Mouse (Mus musculus): ENCODE results near the gene Spout1. TPM values are rescaled to one million over a fixed set of nuclear protein-coding genes. Genes with fewer than 3 reads are reported as not detected.
"Not testable (repeated sequence)": the region's sequence is repeated elsewhere in the genome, so short reads cannot be mapped to it uniquely, and the experiment has no call there.

The Spout1 gene
- polyA plus RNA-seq, 1 experiment from 2014 or later: 41.8 TPM

GRCm38 (mm10) chr2:30185276-30185675, 7.0 kb upstream of the Spout1 start:
- no peak for TF ChIP-seq CTCF (IDR thresholded peaks at IDR 0.05; ENCODE audit: low read depth)
- Histone ChIP-seq H3K36me3 (ENCODE audit: insufficient read depth, low read length) (no peaks in the 10 kb centered on the region), H3K4me2 (ENCODE audit: low read length) (no peak overlapping the region), H3K27ac (no peak overlapping the region), H3K4me1 (replicated peaks; ENCODE audit: insufficient read depth, low read length) (no peaks in the 10 kb centered on the region), H3K9ac (ENCODE audit: low read depth, low read length) (no peak overlapping the region), H3K4me3 (replicated peaks; ENCODE audit: low read depth, low read length) (no peak overlapping the region), H3K9me3 (replicated peaks; ENCODE audit: low read length) (no peaks in the 10 kb centered on the region), H3K27me3 (ENCODE audit: insufficient read depth, low read length) (no peaks in the 10 kb centered on the region)
- 93% methylated on average over 6 of the region's 6 CpGs for WGBS
- DNase-seq (ENCODE audit: low spot score) (no peak), ATAC-seq (replicated peaks; ENCODE audit: low FRiP score, low read depth) (no peak; the same call in 1 of the 2 replicates)

GRCm38 (mm10) chr2:30183721-30184120, 5.5 kb upstream of the Spout1 start:
- H3K27ac ChIP-seq: no peak overlapping the region
- DNase-seq (ENCODE audit: low spot score): no peak
- no peak overlapping the region for H3K9ac ChIP-seq (ENCODE audit: low read depth, low read length)
- no peak for TF ChIP-seq CTCF (IDR thresholded peaks at IDR 0.05; ENCODE audit: low read depth)
- ATAC-seq (replicated peaks; ENCODE audit: low FRiP score, low read depth): peak; percentile 78
- no peaks in the 10 kb centered on the region for H3K27me3 ChIP-seq (ENCODE audit: insufficient read depth, low read length)
- H3K4me3 ChIP-seq (replicated peaks; ENCODE audit: low read depth, low read length): no peak overlapping the region
- WGBS: 69% methylated on average over 3 of the region's 3 CpGs
- H3K4me2 ChIP-seq (ENCODE audit: low read length): no peak overlapping the region
- no peaks in the 10 kb centered on the region for H3K36me3 ChIP-seq (ENCODE audit: insufficient read depth, low read length)
- no peaks in the 10 kb centered on the region for H3K9me3 ChIP-seq (replicated peaks; ENCODE audit: low read length)
- H3K4me1 ChIP-seq (replicated peaks; ENCODE audit: insufficient read depth, low read length): no peaks in the 10 kb centered on the region

GRCm38 (mm10) chr2:30182424-30182823, 4.2 kb upstream of the Spout1 start:
- no peaks in the 10 kb centered on the region for H3K27me3 ChIP-seq (ENCODE audit: insufficient read depth, low read length)
- H3K36me3 ChIP-seq (ENCODE audit: insufficient read depth, low read length): no peaks in the 10 kb centered on the region
- DNase-seq (ENCODE audit: low spot score): no peak
- ATAC-seq (replicated peaks; ENCODE audit: low FRiP score, low read depth): no peak
- no peak overlapping the region for H3K27ac ChIP-seq
- H3K4me3 ChIP-seq (replicated peaks; ENCODE audit: low read depth, low read length): no peak overlapping the region
- H3K4me1 ChIP-seq (replicated peaks; ENCODE audit: insufficient read depth, low read length): peaks cover 5% of the 10 kb centered on the region
- no peak overlapping the region for H3K4me2 ChIP-seq (ENCODE audit: low read length)
- WGBS: 84% methylated on average over 2 of the region's 2 CpGs
- no peak for TF ChIP-seq CTCF (IDR thresholded peaks at IDR 0.05; ENCODE audit: low read depth)
- no peak overlapping the region for H3K9ac ChIP-seq (ENCODE audit: low read depth, low read length)
- H3K9me3 ChIP-seq (replicated peaks; ENCODE audit: low read length): no peaks in the 10 kb centered on the region

- H3K9ac ChIP-seq (ENCODE audit: low read depth, low read length); DNase-seq (ENCODE audit: low spot score); H3K4me1 ChIP-seq (replicated peaks; ENCODE audit: insufficient read depth, low read length); H3K9me3 ChIP-seq (replicated peaks; ENCODE audit: low read length); ATAC-seq (replicated peaks; ENCODE audit: low FRiP score, low read depth); H3K27me3 ChIP-seq (ENCODE audit: insufficient read depth, low read length); H3K27ac ChIP-seq: not testable (repeated sequence)
- H3K4me3 ChIP-seq (replicated peaks; ENCODE audit: low read depth, low read length): peak overlapping the region; percentile 65
- peak; percentile 23; the same call in 1 of the 2 replicates for TF ChIP-seq CTCF (IDR thresholded peaks at IDR 0.05; ENCODE audit: low read depth)
- H3K36me3 ChIP-seq (ENCODE audit: insufficient read depth, low read length): peaks cover 23% of the 10 kb centered on the region
- peak overlapping the region; percentile 84 for H3K4me2 ChIP-seq (ENCODE audit: low read length)
- 49% methylated on average over 7 of the region's 7 CpGs for WGBS
Observed at GRCm38 (mm10) chr2:30178711-30179110, 452 bp upstream of the Spout1 start.

GRCm38 (mm10) chr2:30176561-30176960, 1.7 kb downstream of the Spout1 start:
- 100% methylated on average over 2 of the region's 2 CpGs for WGBS

GRCm38 (mm10) chr2:30175897-30176296, 2.4 kb downstream of the Spout1 start:
- Histone ChIP-seq H3K27ac (no peak overlapping the region), H3K9me3 (replicated peaks; ENCODE audit: low read length) (no peaks in the 10 kb centered on the region)
- no peak for DNase-seq (ENCODE audit: low spot score)

More at GRCm38 (mm10) chr2:30176561-30176960, 1.7 kb downstream of the Spout1 start:
- no peak overlapping the region for H3K27ac ChIP-seq
- no peak overlapping the region for H3K4me3 ChIP-seq (replicated peaks; ENCODE audit: low read depth, low read length)
- peaks cover 31% of the 10 kb centered on the region for H3K36me3 ChIP-seq (ENCODE audit: insufficient read depth, low read length)
- TF ChIP-seq CTCF (IDR thresholded peaks at IDR 0.05; ENCODE audit: low read depth): no peak
- no peak for ATAC-seq (replicated peaks; ENCODE audit: low FRiP score, low read depth)
- H3K4me2 ChIP-seq (ENCODE audit: low read length): no peak overlapping the region
- H3K27me3 ChIP-seq (ENCODE audit: insufficient read depth, low read length): no peaks in the 10 kb centered on the region
- peaks cover 15% of the 10 kb centered on the region for H3K4me1 ChIP-seq (replicated peaks; ENCODE audit: insufficient read depth, low read length)
- H3K9ac ChIP-seq (ENCODE audit: low read depth, low read length): no peak overlapping the region
- H3K9me3 ChIP-seq (replicated peaks; ENCODE audit: low read length): no peaks in the 10 kb centered on the region
- DNase-seq (ENCODE audit: low spot score): no peak

More at GRCm38 (mm10) chr2:30175897-30176296, 2.4 kb downstream of the Spout1 start:
- peaks cover 31% of the 10 kb centered on the region for H3K36me3 ChIP-seq (ENCODE audit: insufficient read depth, low read length)
- H3K9ac ChIP-seq (ENCODE audit: low read depth, low read length): no peak overlapping the region
- H3K27me3 ChIP-seq (ENCODE audit: insufficient read depth, low read length): no peaks in the 10 kb centered on the region
- 91% methylated on average over 8 of the region's 8 CpGs for WGBS
- H3K4me1 ChIP-seq (replicated peaks; ENCODE audit: insufficient read depth, low read length): peaks cover 15% of the 10 kb centered on the region
- peak; percentile 40; the same call in 1 of the 2 replicates for TF ChIP-seq CTCF (IDR thresholded peaks at IDR 0.05; ENCODE audit: low read depth)
- H3K4me3 ChIP-seq (replicated peaks; ENCODE audit: low read depth, low read length): no peak overlapping the region
- H3K4me2 ChIP-seq (ENCODE audit: low read length): no peak overlapping the region
- ATAC-seq (replicated peaks; ENCODE audit: low FRiP score, low read depth): no peak

All from kidney, postnatal 0 days (tissue).